Comparison of ENCODE assay signal across 9 mouse cellular contexts in genomic region chr12:76694801-76695505, GRCm38 (mm10). TPM values are rescaled to one million over a fixed set of nuclear protein-coding genes. Genes with fewer than 3 reads are reported as not detected.
DNase-seq lines count a peak whose midpoint lies in the region; ATAC-seq lines count a peak whose summit lies in the region.
"Had no signal": no experiment of that assay in that cellular context is flagged by ENCODE, and none has a peak within 500 bp of the region (broad histone marks: within the 10 kb centered on the region; RNA-seq: fewer than 3 reads in every experiment).

No protein-coding gene starts in this region.

- peaks cover 3 to 9% of the 10 kb centered on the region in 2 experiments; a peak in 2 of 4 replicates for H3K4me1 ChIP-seq in heart, embryonic 14.5 days (ENCODE audit: control insufficient read depth in 2 of 2, insufficient read depth in 2 of 2, low read length in 2 of 2)
- peaks cover 4% of the 10 kb centered on the region; the same call in 1 of the 2 replicates for H3K4me1 ChIP-seq in lung, embryonic 16.5 days (replicated peaks; ENCODE audit: control insufficient read depth, insufficient read depth, low read length)

- H3K9ac ChIP-seq in heart, embryonic 14.5 days (ENCODE audit: low read length), result peak overlapping the region; percentile 68
- peak overlapping the region; percentile 29; the same call in 1 of the 2 replicates for H3K9ac ChIP-seq in lung, embryonic 16.5 days (ENCODE audit: low read length)

- H3K9me3 ChIP-seq in heart, embryonic 14.5 days (ENCODE audit: control insufficient read depth, low read length), result no peaks in the 10 kb centered on the region
- no peaks in the 10 kb centered on the region for H3K9me3 ChIP-seq in lung, embryonic 16.5 days (ENCODE audit: control insufficient read depth, low read length)

- H3K27me3 ChIP-seq in heart, embryonic 14.5 days (ENCODE audit: control insufficient read depth, insufficient read depth, low read length), result no peaks in the 10 kb centered on the region
- H3K27me3 ChIP-seq in lung, embryonic 16.5 days (ENCODE audit: control insufficient read depth, insufficient read depth, low read depth, low read length), result no peaks in the 10 kb centered on the region

- WGBS in heart, embryonic 14.5 days, result 9% methylated on average over 17 of the region's 17 CpGs
- WGBS in lung, embryonic 16.5 days, result 4% methylated on average over 17 of the region's 17 CpGs

- no peaks in the 10 kb centered on the region for H3K36me3 ChIP-seq in heart, embryonic 14.5 days (ENCODE audit: control insufficient read depth, insufficient read depth, low read length)
- no peaks in the 10 kb centered on the region for H3K36me3 ChIP-seq in lung, embryonic 16.5 days (ENCODE audit: control insufficient read depth, insufficient read depth, low read length)

- peak overlapping the region; percentile 70 for H3K4me2 ChIP-seq in heart, embryonic 14.5 days (ENCODE audit: low read length)
- H3K4me2 ChIP-seq in lung, embryonic 16.5 days (ENCODE audit: low read depth, low read length), result peak overlapping the region; percentile 61

- H3K4me3 ChIP-seq in heart, embryonic 14.5 days (ENCODE audit: control insufficient read depth in 1 of 2, insufficient read depth in 1 of 2, low read depth in 1 of 2, low read length in 2 of 2), result peak overlapping the region; percentile 35 to 41
- H3K4me3 ChIP-seq in lung, embryonic 16.5 days (ENCODE audit: low read length), result peak overlapping the region; percentile 39
- H3K4me3 ChIP-seq: myocyte had no signal

- peak; percentile 22 for DNase-seq in urinary bladder, adult 2 months (ENCODE audit: low spot score)
- no peak for DNase-seq in urinary bladder, postnatal 4 days (ENCODE audit: low spot score in 2 of 2)
- peak; percentile 64 to 70 for DNase-seq in cerebellum, postnatal 10 days
- DNase-seq in kidney, postnatal 10 days, result peak; percentile 44
- peak; percentile 80 for DNase-seq in right cerebral cortex, adult 18-20 months
- DNase-seq in urinary bladder, postnatal 36 days (ENCODE audit: low spot score in 2 of 2), result no peak

- ATAC-seq in heart, embryonic 14.5 days (ENCODE audit: insufficient number of reproducible peaks, insufficient read depth, low FRiP score, low read depth), result no peak
- ATAC-seq in lung, embryonic 16.5 days (ENCODE audit: low read depth), result peak; percentile 47

- no peak overlapping the region for H3K27ac ChIP-seq in heart, embryonic 14.5 days (replicated peaks in 1 of 2; ENCODE audit: control insufficient read depth in 1 of 2, insufficient read depth in 1 of 2, low read depth in 2 of 2, low read length in 2 of 2)
- no peak overlapping the region for H3K27ac ChIP-seq in lung, embryonic 16.5 days (ENCODE audit: low read length)

RNA-seq across cellular contexts. Expression of gene Sptb, which starts 15.4 kb away (rescaled TPM):
- polyA plus RNA-seq in urinary bladder, adult 2 months (2012; rRNA removed), result 1.8 and 3.4 TPM in 2 replicates
- polyA plus RNA-seq in heart, embryonic 14.5 days (2014; fragmentation: Nextera tagmentation; extraction: Ambion mirVana), result 7.4 and 8.0 TPM in 2 replicates
- polyA plus RNA-seq in lung, embryonic 16.5 days (2015; fragmentation: Nextera tagmentation; extraction: Ambion mirVana), result 1.3 and 1.8 TPM in 2 replicates

Comparison
In these comparisons a context has a peak if more than half of its experiments do, and no peak if none do; other contexts are left out.
1. DNase-seq: peak in urinary bladder, adult 2 months (single experiment), cerebellum, postnatal 10 days (2 of 2), kidney, postnatal 10 days (single experiment) and right cerebral cortex, adult 18-20 months (single experiment); none in urinary bladder, postnatal 4 days (0 of 2) and urinary bladder, postnatal 36 days (0 of 2).